Mouse (Mus musculus) cerebellum, adult 9-10 months (tissue): ENCODE measurements around the gene Gkn3.

Source experiments
- DNase-seq: peaks from one replicate; pipeline ENCODE4 v3.0.0; 2022

The Gkn3 gene

DNA sequence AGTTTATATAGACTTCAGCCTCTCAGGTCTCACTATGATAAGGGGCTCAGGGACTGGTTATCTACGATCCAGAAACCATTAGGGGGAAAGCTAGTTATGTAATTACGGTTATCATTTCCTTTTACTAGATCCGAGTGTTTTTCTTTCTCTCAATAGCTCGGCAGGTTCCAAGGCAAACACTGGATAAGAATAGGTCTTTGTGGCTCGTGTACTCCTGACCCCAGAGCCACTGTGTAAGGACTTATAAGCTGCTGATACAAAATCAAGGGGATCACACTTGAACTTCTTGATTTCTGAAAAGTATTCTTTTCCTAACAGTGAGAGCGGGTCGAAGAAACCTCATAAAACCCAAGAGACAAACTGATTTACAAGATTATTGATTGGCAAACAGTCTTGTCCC, at the start of gene Gkn3:
Gene Gkn3, minus strand, starts transcription at position 59 of the 400 bp plus-strand sequence.
- no peak for DNase-seq

DNA sequence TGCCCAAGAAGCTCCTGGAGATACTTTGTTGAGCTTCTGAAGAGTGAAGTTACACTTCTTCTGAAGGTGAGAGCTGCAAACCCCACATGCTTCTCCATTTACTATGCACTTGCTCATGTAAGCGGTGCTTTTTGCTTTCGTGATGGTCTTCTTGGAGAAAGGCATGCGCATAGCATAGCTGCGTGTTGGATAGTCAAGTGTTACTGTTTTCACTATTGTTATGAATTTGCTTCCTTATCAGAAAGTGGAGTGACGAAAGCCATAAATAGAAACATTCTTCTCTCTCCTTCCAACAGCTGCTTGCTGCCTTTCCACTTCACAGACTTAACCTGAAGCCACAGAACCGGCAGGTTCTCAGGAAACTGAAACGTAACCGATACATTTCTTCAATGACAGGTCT, 48.0 kb upstream of the Gkn3 start:
- no peak for DNase-seq

DNA sequence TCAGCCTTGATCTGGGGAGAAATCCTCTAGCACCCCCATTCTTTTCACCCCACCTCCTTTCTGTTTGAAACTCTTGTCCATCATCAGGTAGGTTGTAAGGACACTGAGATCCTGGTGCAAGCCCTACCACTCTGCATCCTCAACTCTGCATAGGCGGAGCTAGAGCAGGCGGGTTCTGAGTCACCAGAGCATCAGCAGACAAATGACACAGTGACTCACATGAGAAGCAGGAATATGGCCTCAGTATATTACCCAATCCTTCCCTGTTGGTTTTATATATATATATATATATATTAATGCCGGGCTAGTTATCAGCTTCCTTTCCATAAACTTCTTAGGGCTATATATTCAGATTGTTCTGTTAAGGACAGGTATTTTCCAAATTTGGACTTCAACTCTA, 47.1 kb upstream of the Gkn3 start:
- no peak for DNase-seq

DNA sequence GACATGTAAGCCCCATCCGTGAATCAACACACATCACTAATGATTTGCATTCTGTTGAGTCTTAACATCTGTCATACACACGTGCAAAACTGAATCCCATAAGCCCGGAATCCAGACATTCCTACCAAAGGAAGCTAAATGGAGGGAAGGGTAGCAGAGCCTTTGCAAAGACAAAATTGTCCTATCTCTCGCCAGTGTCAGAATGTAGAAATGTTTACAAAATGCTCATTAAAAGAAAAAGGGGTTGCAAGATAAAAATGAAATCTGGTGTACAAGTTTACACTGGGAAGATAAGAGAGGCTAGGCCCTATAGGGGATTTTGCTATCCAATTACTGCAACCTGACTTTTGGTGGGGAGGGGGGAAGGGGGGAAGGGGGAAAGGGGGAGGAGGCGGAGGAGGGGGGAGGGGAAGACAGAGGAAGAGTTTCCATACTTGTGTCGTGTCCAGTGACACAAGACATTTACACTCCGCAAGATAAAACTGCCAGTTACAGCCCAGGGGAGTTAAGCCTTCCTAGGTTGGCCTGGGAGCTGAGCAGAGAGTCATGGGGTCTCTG, 39.8 kb upstream of the Gkn3 start, which contains the start of gene Bmp10:
Gene Bmp10, plus strand, starts transcription at position 508 of the 558 bp plus-strand sequence.
- no peak for DNase-seq

DNA sequence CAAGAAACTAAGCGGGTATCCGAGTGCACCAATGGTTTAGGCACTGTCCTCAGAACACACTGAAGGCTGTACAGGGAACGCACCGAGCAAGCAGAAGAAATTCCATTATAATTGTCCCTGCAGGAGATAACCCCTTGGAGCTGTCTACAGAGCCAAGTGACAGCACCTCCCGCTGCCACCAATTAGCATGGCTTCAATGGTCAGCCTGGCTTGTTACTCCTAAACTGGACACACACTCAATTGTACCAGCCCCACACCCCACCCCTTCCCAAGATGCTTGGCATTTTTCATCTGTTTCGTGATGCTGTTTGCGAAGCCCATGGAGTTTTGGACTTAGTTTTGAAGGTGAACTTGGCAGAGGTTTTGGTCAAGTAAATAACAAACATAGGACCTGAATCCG, 38.9 kb upstream of the Gkn3 start:
- no peak for DNase-seq

DNA sequence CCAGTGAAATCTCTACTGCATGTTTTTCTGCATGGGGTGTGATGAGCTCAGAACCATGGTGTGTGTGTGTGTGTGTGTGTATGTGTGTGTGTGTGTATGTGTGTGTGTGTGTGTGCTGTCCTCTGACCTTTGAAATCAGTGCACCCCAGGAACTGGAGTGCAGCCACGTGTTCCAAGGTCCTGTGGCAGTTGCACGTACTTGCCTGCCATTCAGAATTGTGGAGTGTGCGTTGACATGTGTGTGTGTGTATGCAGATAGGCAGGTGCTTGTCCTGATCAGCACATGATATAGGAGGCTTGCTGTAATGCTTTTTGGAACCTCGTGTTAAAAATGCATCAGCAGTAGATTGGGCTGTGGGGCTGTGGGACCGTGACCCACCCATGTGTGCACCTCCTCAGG, 38.2 kb upstream of the Gkn3 start:
- no peak for DNase-seq

DNA sequence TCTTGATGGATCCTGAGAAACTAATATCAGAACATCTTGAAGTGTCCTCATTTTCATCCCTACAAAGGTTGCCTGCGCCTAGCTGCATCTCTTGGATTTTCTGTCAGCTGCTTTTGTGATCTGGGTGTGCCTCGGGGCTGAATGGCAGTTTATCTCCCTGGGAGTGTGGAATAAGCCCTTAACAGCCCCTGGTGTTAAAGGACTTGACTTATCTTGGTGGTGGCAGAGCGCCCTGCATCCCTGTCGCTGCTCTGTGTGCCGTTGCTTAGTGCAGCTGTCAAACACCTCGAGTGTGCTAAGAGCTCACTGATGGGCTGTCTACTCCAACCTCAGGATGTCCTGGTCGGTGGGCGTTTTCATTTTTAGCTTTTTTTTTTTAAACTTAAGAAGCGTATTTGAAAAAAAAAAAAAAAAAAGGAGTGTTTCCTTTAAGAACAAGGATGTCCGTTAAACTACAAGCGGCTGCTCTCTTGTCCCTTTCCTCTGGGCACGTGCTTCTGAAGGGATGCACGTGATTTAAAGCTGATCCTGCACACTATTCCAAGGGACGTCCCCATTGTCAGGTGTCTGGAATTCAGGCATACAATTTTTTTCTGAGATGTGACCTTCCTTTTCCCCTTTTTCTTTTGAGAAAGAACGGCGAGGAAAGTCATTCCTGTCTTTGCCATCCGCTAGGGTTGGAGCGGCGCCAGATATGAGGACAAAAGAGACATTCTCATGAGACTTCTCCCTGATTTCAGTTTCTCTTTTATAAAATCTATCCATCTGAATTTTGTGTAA, 35.5 kb upstream of the Gkn3 start:
- no peak for DNase-seq

DNA sequence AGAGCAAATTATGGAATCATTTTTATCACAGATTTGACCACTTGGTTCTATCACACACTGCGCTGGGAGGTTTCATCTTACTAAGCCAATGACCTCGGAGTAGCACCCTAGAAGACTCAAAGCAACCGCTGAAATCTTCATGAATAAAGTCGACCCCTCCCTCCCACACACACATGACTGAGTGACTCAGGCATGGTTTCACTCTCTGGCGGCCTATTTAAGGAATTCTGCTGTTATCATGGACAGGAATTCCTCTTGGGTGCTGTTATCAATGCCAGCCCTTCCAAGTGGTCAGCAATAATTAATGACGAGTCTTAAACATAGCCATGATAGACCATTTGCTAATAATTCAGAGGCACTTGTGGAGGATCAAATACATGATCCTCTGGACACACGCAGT, 33.6 kb upstream of the Gkn3 start:
- DNase-seq = no peak

DNA sequence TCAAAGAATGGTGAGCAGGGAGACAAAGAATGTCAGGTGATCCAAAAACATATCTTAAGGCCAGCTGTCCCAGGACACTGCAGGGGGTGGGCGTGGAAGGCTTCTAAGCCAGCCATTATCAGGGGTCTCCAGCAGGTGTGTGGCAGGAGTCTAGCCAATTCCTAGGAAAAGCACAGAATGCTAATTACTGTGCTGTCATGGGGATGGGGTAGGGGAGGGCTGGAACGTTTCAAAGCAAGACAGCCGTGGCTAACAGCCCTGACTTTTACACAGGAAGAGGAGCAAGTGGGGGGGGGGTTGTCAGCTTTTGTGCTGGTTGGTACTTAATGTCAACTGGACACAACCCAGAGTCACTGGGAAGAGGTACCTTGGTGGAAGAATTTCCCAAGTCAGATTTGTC, 23.3 kb upstream of the Gkn3 start:
- no peak for DNase-seq

DNA sequence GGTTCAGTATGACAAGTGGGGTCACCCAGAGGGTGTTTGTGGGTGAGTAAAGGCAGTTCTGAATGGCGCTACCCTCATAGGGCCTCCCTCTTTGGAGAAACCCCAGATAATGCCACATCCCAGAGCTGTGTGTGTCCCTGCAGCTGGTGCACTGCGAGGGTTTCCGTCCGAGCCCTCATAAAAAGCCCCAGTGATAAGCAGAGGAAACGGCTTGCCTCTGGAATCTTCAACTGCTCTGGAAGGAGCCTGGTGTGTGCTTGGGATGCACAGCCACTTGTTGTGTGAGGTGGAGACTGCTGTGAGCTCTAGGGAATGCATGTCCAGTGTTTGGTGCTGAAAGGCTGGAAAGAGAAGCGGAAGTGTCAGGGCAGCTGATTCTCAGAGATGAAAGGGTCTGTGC, 12.7 kb upstream of the Gkn3 start:
- no peak for DNase-seq

DNA sequence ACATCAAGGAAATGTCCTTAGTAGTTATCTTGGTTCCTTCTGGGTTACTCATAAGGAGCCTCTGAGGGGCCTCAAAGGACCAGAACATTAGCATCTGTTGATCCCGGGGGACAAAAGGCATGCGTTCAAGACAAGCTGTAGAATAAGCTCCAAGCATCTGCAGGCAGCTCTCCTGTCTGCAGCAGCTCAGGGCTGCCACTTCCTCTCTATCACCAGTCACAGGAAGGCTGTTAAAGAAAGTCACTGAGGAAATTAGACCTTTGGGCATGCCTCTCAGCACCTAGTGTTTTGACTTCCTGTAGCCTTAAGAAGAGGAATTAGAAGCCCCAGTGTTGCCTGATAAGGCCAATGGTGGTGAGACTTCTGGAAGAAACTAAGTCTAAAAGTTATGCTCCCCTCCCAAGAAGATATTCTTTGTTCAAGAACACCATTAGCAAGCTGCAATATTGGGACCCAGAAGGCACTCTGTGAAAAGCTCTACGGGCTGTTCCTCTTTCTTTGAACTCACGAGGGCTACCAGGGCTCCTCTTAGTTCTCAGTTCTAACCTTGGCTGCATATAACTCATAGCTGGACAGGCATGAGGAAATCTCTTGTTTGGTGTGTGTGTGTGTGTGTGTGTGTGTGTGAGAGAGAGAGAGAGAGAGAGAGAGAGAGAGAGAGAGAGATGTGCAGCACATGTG, 11.3 kb upstream of the Gkn3 start:
- DNase-seq = no peak

DNA sequence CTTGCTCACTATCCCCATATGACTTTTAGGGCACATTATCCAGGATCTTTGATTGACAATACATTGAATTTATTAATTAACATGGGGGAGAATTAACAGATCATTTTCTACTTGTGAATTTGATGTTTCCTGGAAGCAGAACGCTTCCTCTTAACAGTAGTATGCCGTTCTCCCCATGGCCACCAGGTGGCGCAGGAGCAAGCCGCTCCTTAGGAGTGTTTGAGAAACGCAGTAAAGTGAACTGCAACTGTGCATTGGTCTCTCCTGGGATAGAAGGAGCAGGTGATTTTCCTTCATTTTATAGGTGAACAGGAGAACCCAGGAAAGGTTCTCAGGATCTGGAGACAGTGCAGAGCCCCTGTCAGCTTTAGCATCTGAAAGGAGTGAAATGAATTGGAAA, 10.4 kb upstream of the Gkn3 start:
- peak; percentile 47 for DNase-seq

DNA sequence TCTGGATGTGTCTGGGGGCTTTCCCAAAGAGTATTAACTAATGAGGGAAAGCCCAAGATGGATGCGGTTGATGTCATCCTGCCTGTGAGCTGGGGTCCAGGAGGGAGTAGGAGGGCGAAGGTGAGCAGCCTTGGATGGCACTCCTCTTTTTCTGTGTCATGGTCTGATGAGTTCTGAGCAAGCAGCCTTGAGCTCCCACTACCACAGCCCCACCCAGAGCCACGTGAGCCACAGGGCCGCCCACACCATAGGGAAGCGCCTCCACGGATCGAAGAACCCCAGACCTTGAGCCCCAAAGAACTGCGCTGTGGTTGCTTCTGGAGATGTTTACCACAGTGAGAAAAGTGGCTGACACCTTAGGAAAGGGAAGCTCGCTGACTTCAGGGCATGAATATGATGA, 6.0 kb upstream of the Gkn3 start:
- no peak for DNase-seq

DNA sequence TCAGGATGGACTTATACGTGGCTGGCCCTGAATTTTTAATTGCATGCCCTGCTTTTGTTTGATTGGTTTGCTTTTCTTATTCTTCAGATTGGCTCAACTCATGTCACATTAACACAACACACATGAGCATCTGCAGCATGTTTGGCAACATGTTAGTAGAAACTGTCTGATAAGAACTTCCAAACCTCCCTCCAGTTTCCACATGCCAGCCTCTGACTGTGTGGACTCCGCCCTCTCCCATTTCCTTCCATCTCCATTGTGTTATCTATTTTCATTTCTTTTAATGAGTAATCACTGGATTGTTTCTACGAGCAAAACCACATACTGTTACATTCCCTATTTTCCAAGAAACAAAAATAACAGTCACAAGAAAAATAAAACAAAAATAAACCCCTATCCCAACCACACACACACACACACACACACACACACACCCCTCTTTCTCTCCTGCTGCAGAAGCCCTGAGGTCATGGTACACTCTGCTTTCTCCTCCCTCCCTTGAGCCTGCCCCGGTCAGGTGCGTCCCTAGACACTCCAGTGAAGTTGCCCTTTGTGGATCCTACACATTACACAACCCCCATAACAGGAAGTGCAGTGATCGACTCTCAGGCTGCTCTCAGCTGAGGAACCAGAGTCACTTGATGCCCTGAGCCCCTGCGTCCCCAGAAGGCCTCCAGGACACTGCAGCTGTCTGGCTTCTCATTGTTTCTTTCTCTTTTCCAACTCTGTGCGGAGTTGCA, 4.9 kb upstream of the Gkn3 start:
- no peak for DNase-seq

DNA sequence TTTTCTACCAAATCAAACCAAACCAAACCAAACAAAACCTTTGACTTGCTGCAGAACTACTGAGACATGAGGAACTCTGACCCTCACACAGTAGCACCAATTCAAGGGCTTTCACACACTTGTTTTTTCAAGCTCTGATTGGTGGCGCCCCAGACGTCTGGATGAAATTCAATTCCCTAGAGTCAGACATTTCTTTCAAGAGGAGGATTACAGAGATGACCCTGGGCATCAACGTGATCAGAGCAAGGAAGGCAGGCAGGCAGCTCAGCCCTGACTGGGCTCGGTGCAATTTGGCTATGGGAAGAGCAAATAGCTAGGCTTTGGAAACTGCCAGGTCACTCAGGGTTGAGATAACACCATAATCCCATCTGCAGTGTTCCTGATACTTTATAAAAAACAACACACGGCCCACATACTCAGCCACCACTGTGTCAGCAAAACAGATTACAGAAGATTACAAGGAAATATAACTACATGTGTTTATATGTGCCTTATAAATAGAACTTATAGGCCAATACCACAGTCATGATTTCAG, 787 bp upstream of the Gkn3 start:
- no peak for DNase-seq

DNA sequence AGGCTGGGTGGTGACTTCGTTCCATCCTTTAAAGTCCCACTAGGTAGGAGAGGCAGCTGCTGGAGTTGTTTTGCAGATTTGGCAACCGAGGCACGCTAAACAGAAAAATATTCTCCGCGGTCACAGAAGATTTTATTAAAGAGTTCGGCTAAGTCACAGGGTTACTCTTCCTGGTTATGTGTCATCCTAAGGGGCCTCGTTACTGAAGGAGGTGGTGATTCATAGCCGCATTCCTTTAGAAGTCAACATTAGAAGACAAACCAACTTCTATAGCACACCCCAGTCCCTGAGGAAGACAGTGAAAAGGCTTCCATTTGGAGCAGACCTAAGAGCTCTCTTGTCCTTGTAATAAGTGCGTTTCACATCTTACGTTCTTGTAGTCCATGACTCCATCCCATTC, 2.1 kb downstream of the Gkn3 start:
- DNase-seq = no peak

DNA sequence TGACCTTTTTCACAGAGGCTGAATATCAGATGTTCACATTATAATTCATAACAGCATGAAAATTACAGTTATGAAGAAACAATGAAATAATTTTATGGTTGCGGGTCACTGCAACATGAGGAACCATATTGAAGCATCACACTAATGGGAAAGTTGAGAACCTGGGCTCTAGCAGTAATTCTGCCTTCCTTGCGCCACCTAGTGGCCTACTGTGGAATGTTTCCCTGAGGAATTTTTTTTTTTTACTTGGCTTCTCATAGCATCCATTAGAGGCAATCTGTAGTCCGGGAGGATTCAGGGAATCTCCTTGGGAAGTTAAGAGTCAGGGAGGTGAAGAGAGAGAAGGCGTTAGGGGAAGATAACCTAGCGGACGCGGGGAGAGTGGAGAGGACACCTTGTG, 2.5 kb downstream of the Gkn3 start:
- DNase-seq = peak; percentile 51

DNA sequence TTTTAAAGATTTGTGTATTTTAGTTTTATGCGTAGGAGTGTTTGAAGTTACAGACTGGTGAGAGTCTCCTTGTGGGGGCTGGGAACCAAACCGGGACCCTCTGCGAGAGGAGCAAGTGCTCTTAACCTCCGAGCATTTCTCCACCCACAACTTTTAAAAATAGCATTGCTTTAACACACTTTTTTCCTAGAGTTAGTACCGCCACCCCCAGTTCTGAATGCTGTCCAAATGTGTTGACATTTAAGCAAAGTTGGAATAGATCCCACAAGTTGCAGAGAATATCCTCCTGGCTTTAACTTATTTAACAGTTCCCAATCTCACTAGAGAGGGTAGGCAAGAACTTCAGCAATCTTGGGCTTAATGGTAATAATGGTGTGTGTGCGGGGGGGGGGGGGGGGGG, 4.0 kb downstream of the Gkn3 start:
- DNase-seq = no peak

DNA sequence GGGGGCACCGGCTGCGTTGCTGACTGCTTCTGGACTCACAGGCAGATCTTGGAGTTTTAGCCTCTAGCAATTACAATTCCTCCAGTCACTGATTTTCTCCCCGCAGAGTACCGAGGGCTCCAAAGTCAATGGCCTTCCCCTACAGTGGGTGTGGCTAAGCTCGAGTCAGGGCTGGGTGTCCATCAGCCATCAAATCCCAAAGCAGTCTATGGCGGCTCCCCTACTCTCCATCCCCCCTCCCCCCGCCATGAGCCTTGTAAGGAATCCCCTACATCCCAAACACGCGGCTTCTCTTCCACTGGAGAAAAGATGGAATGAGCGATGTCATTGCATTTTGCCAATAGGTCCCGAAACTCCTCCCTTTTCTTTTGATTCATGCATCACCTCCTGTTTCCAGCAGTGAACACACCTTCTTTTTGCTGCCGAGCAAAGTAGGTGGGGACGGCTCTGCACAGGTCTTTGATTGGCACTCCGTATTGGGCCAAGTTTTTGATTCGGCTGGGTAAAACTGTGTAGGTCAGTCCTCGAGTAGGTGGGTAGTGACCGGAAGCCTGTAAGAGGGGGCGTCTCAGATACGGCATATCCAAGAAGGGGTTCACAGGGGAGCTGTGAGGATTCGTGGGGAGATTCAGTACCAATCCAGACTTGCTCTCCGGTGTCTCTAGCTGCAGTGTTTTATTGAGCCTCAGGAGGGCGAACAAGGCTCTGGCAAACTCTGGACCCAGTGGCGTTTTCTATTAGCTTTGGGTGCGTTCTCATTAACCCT, 4.6 kb downstream of the Gkn3 start:
- no peak for DNase-seq

DNA sequence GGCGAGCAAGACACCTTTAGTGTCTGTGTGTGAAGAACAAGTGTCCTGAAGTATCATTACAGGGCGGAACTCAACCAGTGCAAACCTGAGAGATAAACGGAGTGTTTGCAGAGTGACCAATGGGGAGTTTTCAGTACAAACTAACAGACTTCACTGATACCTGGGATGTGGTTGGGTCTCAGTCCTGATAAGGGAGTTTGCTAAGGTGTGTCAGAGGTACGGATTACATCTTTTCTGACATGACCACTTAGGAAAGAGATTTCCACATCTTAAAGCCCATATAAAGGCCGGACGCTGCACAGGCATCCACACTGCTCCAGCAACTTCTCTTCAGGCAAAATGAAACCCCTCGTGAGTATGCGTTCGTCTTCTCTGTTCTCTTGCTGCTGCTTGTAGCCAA, 15.7 kb downstream of the Gkn3 start, which contains the start of gene Gkn2:
Gene Gkn2, plus strand, starts transcription at position 301 of the 400 bp plus-strand sequence.
- DNase-seq = no peak

DNA sequence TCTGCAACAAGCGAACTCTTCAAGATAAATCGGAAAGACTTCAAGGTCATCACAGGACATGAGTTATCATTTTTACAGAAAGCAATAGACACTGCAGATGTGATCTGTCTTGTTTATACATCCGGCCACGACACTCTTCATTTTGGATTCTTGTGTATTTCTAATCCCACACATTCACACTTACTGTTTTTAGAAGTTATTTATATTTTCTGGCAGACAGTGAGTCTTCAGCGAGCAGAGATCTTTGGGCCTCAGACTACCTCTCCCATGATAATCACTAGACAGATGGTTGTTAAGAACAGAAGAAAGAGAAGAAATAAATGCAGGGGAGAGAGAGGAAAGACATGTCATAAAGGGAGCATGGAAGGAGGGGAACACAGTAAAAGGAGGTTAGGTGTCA, 19.5 kb downstream of the Gkn3 start:
- no peak for DNase-seq

DNA sequence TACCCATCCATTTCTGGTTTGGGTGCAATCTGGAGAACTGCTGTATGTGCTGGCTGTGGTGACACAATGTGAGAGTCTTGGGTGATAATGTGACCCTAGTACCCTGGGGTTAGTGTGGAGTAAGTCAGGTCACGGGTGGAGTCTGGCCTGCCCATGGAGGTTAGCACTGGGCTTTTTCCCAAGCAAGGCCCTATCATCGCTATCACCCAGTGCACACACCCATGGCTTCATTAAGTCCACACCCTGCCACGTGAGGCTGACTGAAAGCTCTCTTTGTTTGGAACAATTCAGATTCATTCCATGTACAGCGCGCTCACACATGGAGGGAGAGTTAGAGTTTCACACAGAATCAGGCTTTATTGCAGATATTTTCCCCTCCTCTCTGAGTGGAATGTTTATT, 34.3 kb downstream of the Gkn3 start:
- no peak for DNase-seq

DNA sequence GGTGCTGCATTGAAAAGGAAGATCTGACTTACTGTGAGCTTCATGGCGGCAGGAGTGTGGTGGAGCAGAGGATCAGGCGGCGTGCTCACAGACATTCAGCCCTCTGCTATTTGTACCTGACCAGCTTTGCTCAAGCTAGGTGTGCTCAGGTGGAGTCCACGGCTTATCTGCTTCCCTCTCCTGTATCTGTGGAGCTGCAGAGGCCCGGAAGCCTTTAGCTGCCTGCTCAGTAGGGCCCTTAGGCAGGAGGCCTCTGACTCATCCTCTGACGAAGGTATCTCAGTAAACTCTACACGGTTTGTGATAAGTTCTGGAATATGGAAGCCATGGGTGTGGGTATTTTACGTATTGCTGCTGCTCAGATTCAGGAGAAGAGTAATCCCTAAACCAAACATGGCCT, 37.9 kb downstream of the Gkn3 start, which contains the start of gene Gkn1:
Gene Gkn1, minus strand, starts transcription at position 114 of the 400 bp plus-strand sequence.
- DNase-seq = no peak
